Mouse (Mus musculus) kidney, adult 10 weeks (tissue): ENCODE data around the gene Mypn. TPM values are rescaled to one million over a fixed set of nuclear protein-coding genes. Genes with fewer than 3 reads are reported as not detected.

Source experiments
- polyA plus RNA-seq: library from polyadenylated mRNA; stranded (reverse); fragments of 350-450 nt; fragmentation: Illumina TruSeq; extraction: RNeasy Lipid Tissue Mini Kit (QIAGEN cat#74804); gene quantifications from one replicate; pipeline ENCODE4 v1.2.3, GENCODE M21; 2014; ENCODE audit warnings: low read depth, low replicate concordance

Mypn gene
- not detected for polyA plus RNA-seq

GRCm38 (mm10) chr10:63203728-63204127 lies at the start of gene Mypn:
TSS of gene Mypn (minus strand) at chr10:63203952.

DNA sequence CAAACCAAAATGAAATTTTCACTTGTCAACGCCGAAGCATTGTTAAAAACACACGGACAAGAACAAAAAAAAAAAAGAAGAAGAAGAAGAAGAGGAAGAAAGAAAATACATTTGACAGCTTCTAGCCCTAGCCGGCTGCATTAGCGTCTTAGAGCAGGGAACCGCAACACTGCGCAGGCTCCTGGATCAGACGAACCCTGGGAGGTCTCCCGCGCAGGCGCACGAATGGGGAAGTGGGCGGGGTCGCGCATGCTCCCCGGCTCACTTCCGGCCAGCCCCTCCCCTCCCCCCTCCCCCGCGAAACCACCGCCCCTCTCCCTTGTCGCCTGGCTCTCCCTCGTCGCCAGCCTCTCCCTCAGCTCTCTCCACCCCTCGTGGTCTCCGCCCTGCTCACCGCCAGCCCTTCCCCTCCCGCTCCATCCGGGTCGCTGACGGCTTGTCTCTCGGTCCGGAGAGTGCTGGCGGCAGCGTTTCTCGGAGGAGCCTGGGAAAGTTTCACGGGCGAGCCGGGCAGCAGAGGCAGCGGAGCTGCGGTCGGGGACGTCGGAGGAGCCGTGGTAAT lies 39.8 kb upstream of the Mypn start, which contains the start of gene Herc4:
Gene Herc4, plus strand, starts transcription at position 318 of the 562 bp plus-strand sequence.

DNA sequence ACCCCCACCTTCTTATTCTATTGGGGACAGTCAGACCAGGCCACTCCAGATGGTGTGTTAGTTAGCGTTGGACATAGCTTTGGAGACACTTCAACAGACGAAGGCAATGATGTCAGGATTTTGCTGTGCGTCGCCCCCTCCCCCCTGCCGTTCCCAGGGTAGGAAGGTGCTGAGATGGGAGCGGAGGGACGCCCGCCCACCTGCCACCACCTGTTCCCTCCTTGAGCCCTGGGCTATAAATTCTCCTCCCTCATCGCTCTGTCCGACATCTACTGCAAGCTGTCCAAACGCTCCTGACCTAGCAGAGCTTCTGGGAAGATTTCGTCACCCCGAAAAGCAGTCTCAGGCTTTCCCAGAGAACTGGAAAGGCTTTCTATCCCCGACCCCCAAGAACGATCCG lies 104.2 kb downstream of the Mypn start, which contains the start of gene Atoh7:
Gene Atoh7, plus strand, starts transcription at position 131 of the 400 bp plus-strand sequence.

Other genes with a start within 250 kb of the Mypn start
- 23.1 TPM for gene Rufy2, start 223.7 kb downstream of the Mypn start, polyA plus RNA-seq
- gene Hnrnph3, start 179.7 kb downstream of the Mypn start, polyA plus RNA-seq: 73.5 TPM
- gene Pbld2, start 179.6 kb downstream of the Mypn start, polyA plus RNA-seq: 23.0 TPM
- 54.2 TPM for gene Pbld1, start 143.8 kb downstream of the Mypn start, polyA plus RNA-seq
- gene Atoh7, start 104.3 kb downstream of the Mypn start, polyA plus RNA-seq: 0.36 TPM
- gene Herc4, start 39.9 kb upstream of the Mypn start, polyA plus RNA-seq: 183 TPM
- 60.0 TPM for gene Sirt1, start 177.8 kb upstream of the Mypn start, polyA plus RNA-seq
- 109 TPM for gene Dnajc12, start 178.5 kb upstream of the Mypn start, polyA plus RNA-seq
- gene Gm7075, start 217.8 kb upstream of the Mypn start, polyA plus RNA-seq: not detected
- 0.44 TPM for gene Ctnna3, start 226.1 kb upstream of the Mypn start, polyA plus RNA-seq